Mouse (Mus musculus) inflammation-experienced regulatory T-cells (primary cell): Measurements from ENCODE around the gene Vmn1r157. TPM values are rescaled to one million over a fixed set of nuclear protein-coding genes. Genes with fewer than 3 reads are reported as not detected.

Experiments used
- polyA plus RNA-seq, 2 experiments: library from polyadenylated mRNA; unstranded; fragments of 100-300 nt; shearing (Covaris generic); gene quantifications; one replicate each; pipeline ENCODE4 v1.2.1; 2017

The Vmn1r157 gene
- 1 to 10 TPM in 1 of 2 experiments, not detected in 1; 2.3 TPM for polyA plus RNA-seq

GRCm38 (mm10) chr7:22761397-22761796 lies at the start of gene Vmn1r157:
Gene Vmn1r157, plus strand, starts transcription at chr7:22761697.

GRCm38 (mm10) chr7:22719610-22720009 lies 41.9 kb upstream of the Vmn1r157 start, which contains the start of gene Gm4567:
Gene Gm4567, minus strand, starts transcription at chr7:22719710.

GRCm38 (mm10) chr7:22790682-22791081 lies 29.2 kb downstream of the Vmn1r157 start, which contains the start of gene Vmn1r158:
Gene Vmn1r158, minus strand, starts transcription at chr7:22790782.

Other genes with a start within 250 kb of the Vmn1r157 start
- under 1 TPM in 1 of 2 experiments, not detected in 1; 0.25 TPM for gene Vmn1r152, start 238.7 kb upstream of the Vmn1r157 start, polyA plus RNA-seq
- not detected for gene Gm8677, start 226.8 kb upstream of the Vmn1r157 start, polyA plus RNA-seq
- gene Gm4201, start 196.4 kb upstream of the Vmn1r157 start, polyA plus RNA-seq = not detected
- 1 to 10 TPM in 1 of 2 experiments, under 1 TPM in 1; 0.30 to 1.9 TPM for gene Gm4565, start 173.6 kb upstream of the Vmn1r157 start, polyA plus RNA-seq
- gene Vmn1r155, start 103.7 kb upstream of the Vmn1r157 start, polyA plus RNA-seq = 1 to 10 TPM in 1 of 2 experiments, not detected in 1; 2.2 TPM
- not detected for gene Gm8693, start 69.4 kb upstream of the Vmn1r157 start, polyA plus RNA-seq
- not detected for gene Gm4567, start 42.0 kb upstream of the Vmn1r157 start, polyA plus RNA-seq
- gene Vmn1r158, start 29.1 kb downstream of the Vmn1r157 start, polyA plus RNA-seq = not detected
- under 1 TPM in 1 of 2 experiments, not detected in 1; 0.67 TPM for gene Vmn1r159, start 81.9 kb downstream of the Vmn1r157 start, polyA plus RNA-seq
- gene Vmn1r160, start 109.5 kb downstream of the Vmn1r157 start, polyA plus RNA-seq = not detected
- gene Gm4214, start 223.0 kb downstream of the Vmn1r157 start, polyA plus RNA-seq = not detected